Mouse (Mus musculus) stomach, embryonic 15.5 days (tissue): Measurements from ENCODE around the gene Cbx3. TPM values are rescaled to one million over a fixed set of nuclear protein-coding genes. Genes with fewer than 3 reads are reported as not detected.

ENCODE experiments used
- polyA plus RNA-seq: library from polyadenylated mRNA; unstranded; fragments of >200 nt; fragmentation: Nextera tagmentation; extraction: Ambion mirVana; gene quantifications from 2 replicates; pipeline ENCODE4 v1.2.1, GENCODE M21; 2015

Cbx3 gene
- polyA plus RNA-seq, 1 experiment from 2014 or later: 410 TPM

Other genes starting within 250 kb of the Cbx3 start
- 6.8 and 9.4 TPM in 2 replicates for gene Nfe2l3, start 37.7 kb upstream of the Cbx3 start, polyA plus RNA-seq
- gene Hnrnpa2b1, start 466 bp upstream of the Cbx3 start, polyA plus RNA-seq: 1,728 and 1,813 TPM in 2 replicates
- gene Snx10, start 53.5 kb downstream of the Cbx3 start, polyA plus RNA-seq: 15.8 and 16.3 TPM in 2 replicates